Mouse (Mus musculus) midbrain, embryonic 16.5 days (tissue): Measurements from ENCODE around the gene Rtl1. TPM values are rescaled to one million over a fixed set of nuclear protein-coding genes. Genes with fewer than 3 reads are reported as not detected.
A peak's percentile ranks its signal among the peaks of the same experiment; 100 is the strongest.

Source experiments
- ATAC-seq: fragments of 200-750 bp; cut with Nextera tagmentation; 2 replicates; pipeline ENCODE4 v1.8.0; 2017; ENCODE audit warnings: moderate TSS enrichment
- H3K27ac ChIP-seq: fragments of 300-500 bp; sonication (generic); 2 replicates; pipeline ENCODE4 v1.5.1; 2014; ENCODE audit warnings: mild to moderate bottlenecking, low read length, mixed read lengths
- H3K27me3 ChIP-seq: fragments of 300-500 bp; sonication (generic); 2 replicates; pipeline ENCODE4 v1.6.1; 2014; ENCODE audit warnings: low read depth, low read length, mixed read lengths; ENCODE audit not compliant: control insufficient read depth, insufficient read depth
- H3K36me3 ChIP-seq: fragments of 300-500 bp; sonication (generic); 2 replicates; pipeline ENCODE4 v1.6.1; 2014; ENCODE audit warnings: mild to moderate bottlenecking, low read length, moderate library complexity, mixed read lengths; ENCODE audit not compliant: control insufficient read depth, insufficient read depth
- H3K4me1 ChIP-seq: fragments of 300-500 bp; sonication (generic); 2 replicates; pipeline ENCODE4 v1.6.1; 2014; ENCODE audit warnings: mild to moderate bottlenecking, low read length, mixed read lengths; ENCODE audit not compliant: control insufficient read depth, insufficient read depth
- H3K4me2 ChIP-seq: fragments of 300-500 bp; sonication (generic); 2 replicates; pipeline ENCODE4 v1.6.1; 2014; ENCODE audit warnings: mild to moderate bottlenecking, low read length, mixed read lengths
- H3K4me3 ChIP-seq: fragments of 300-500 bp; sonication (generic); 2 replicates; pipeline ENCODE4 v1.5.1; 2014; ENCODE audit warnings: low read depth, mild to moderate bottlenecking, low read length, moderate library complexity, mixed read lengths
- H3K9ac ChIP-seq: fragments of 300-500 bp; sonication (generic); 2 replicates; pipeline ENCODE4 v1.6.1; 2014; ENCODE audit warnings: low read depth, low read length, mixed read lengths
- H3K9me3 ChIP-seq: fragments of 300-500 bp; sonication (generic); replicated peaks from 2 replicates; pipeline ENCODE4 v1.6.1; 2014; ENCODE audit warnings: mild to moderate bottlenecking, low read length, mixed read lengths; ENCODE audit not compliant: control insufficient read depth, poor library complexity, severe bottlenecking
- WGBS: fragments of 180-500 bp; shearing (Covaris S2); extraction: QIAGEN DNeasy Blood & Tissue Kit; methylation state at CpG from one replicate; pipeline ENCODE4 v1.1.7; 2014; 5-methylcytosine and 5-hydroxymethylcytosine counted together
- microRNA counts: library from miRNA; unstranded; fragments of <30 nt; microRNA quantifications from one replicate; lab custom pipeline; 2016
- microRNA-seq: library from miRNA; unstranded; fragments of <30 nt; microRNA quantifications from one replicate; pipeline ENCODE4, GENCODE M21; 2017
- polyA plus RNA-seq: library from polyadenylated mRNA; unstranded; fragments of >200 nt; fragmentation: Nextera tagmentation; extraction: Ambion mirVana; gene quantifications from 2 replicates; pipeline ENCODE4 v1.2.1, GENCODE M21; 2015

Gene Rtl1
- polyA plus RNA-seq, 1 experiment from 2014 or later: 2.2 TPM

GRCm38 (mm10) chr12:109541540-109541899 is 58.6 kb downstream of the Rtl1 start:
- Histone ChIP-seq H3K36me3 (peaks cover 3% of the 10 kb centered on the region; the same call in 1 of the 2 replicates), H3K4me3 (peak overlapping the region; percentile 59), H3K27me3 (no peaks in the 10 kb centered on the region), H3K9ac (peak overlapping the region; percentile 86), H3K4me1 (peaks cover 2% of the 10 kb centered on the region; the same call in 1 of the 2 replicates), H3K9me3 (peaks cover 10% of the 10 kb centered on the region), H3K27ac (peak overlapping the region; percentile 90), H3K4me2 (peak overlapping the region; percentile 56)
- WGBS: 44% methylated on average over 16 of the region's 16 CpGs
- no peak for ATAC-seq

GRCm38 (mm10) chr12:109540739-109541539 is 59.2 kb downstream of the Rtl1 start:
- Histone ChIP-seq H3K9me3 (peaks cover 10% of the 10 kb centered on the region), H3K36me3 (no peaks in the 10 kb centered on the region), H3K27ac (peak overlapping the region; percentile 90), H3K4me1 (peaks cover 2% of the 10 kb centered on the region; the same call in 1 of the 2 replicates), H3K9ac (peak overlapping the region; percentile 86), H3K4me3 (peak overlapping the region; percentile 59), H3K27me3 (no peaks in the 10 kb centered on the region), H3K4me2 (peak overlapping the region; percentile 56)
- 0 out of 2 replicates have a peak, but pooled peaks have one; percentile 44 for ATAC-seq
- WGBS: 43% methylated on average over 30 of the region's 30 CpGs

GRCm38 (mm10) chr12:109539950-109540349 is 60.2 kb downstream of the Rtl1 start:
- H3K27me3 ChIP-seq: no peaks in the 10 kb centered on the region
- no peaks in the 10 kb centered on the region for H3K36me3 ChIP-seq
- H3K4me3 ChIP-seq: peak overlapping the region; percentile 59
- 50% methylated on average over 13 of the region's 13 CpGs for WGBS
- peaks cover 10% of the 10 kb centered on the region for H3K9me3 ChIP-seq
- H3K27ac ChIP-seq: peak overlapping the region; percentile 88
- ATAC-seq: no peak
- H3K4me2 ChIP-seq: peak overlapping the region; percentile 56
- peak overlapping the region; percentile 61 for H3K9ac ChIP-seq
- no peaks in the 10 kb centered on the region for H3K4me1 ChIP-seq

MicroRNAs within 50 kb of the gene (microRNA counts, 519-probe panel; counts per million panel counts)
- microRNA mmu-miR-1188 (lab: Ali Mortazavi, UCI) (1,684 counts per million, percentile 33 among the panel's probes with 10 or more counts), microRNA mmu-miR-127 (lab: Ali Mortazavi, UCI) (2,517 counts per million, percentile 75 among the panel's probes with 10 or more counts), microRNA mmu-miR-136 (lab: Ali Mortazavi, UCI) (3,589 counts per million, percentile 96 among the panel's probes with 10 or more counts), microRNA mmu-miR-1906 (lab: Ali Mortazavi, UCI) (2,168 counts per million, percentile 61 among the panel's probes with 10 or more counts), microRNA mmu-miR-337-3p (lab: Ali Mortazavi, UCI) (1,966 counts per million, percentile 46 among the panel's probes with 10 or more counts), microRNA mmu-miR-337-5p (lab: Ali Mortazavi, UCI) (2,095 counts per million, percentile 55 among the panel's probes with 10 or more counts), microRNA mmu-miR-341 (lab: Ali Mortazavi, UCI) (386 counts per million, percentile 18 among the panel's probes with 10 or more counts), microRNA mmu-miR-370 (lab: Ali Mortazavi, UCI) (2,413 counts per million, percentile 71 among the panel's probes with 10 or more counts), microRNA mmu-miR-431 (lab: Ali Mortazavi, UCI) (2,744 counts per million, percentile 82 among the panel's probes with 10 or more counts), microRNA mmu-miR-432 (lab: Ali Mortazavi, UCI) (992 counts per million, percentile 22 among the panel's probes with 10 or more counts), microRNA mmu-miR-433 (lab: Ali Mortazavi, UCI) (3,032 counts per million, percentile 88 among the panel's probes with 10 or more counts), microRNA mmu-miR-434-3p (lab: Ali Mortazavi, UCI) (3,308 counts per million, percentile 92 among the panel's probes with 10 or more counts), microRNA mmu-miR-434-5p (lab: Ali Mortazavi, UCI) (2,640 counts per million, percentile 79 among the panel's probes with 10 or more counts), microRNA mmu-miR-493 (lab: Ali Mortazavi, UCI) (2,291 counts per million, percentile 67 among the panel's probes with 10 or more counts), microRNA mmu-miR-540-3p (lab: Ali Mortazavi, UCI) (1,550 counts per million, percentile 29 among the panel's probes with 10 or more counts), microRNA mmu-miR-540-5p (lab: Ali Mortazavi, UCI) (386 counts per million, percentile 18 among the panel's probes with 10 or more counts), microRNA mmu-miR-665 (lab: Ali Mortazavi, UCI) (1,403 counts per million, percentile 27 among the panel's probes with 10 or more counts), microRNA mmu-miR-673-3p (lab: Ali Mortazavi, UCI) (386 counts per million, percentile 18 among the panel's probes with 10 or more counts), microRNA mmu-miR-673-5p (lab: Ali Mortazavi, UCI) (386 counts per million, percentile 18 among the panel's probes with 10 or more counts), microRNA mmu-miR-770-3p (lab: Ali Mortazavi, UCI) (2,419 counts per million, percentile 72 among the panel's probes with 10 or more counts), microRNA mmu-miR-770-5p (lab: Ali Mortazavi, UCI) (1,770 counts per million, percentile 36 among the panel's probes with 10 or more counts)

Small RNA genes lying within 50 kb of the gene (microRNA-seq; reads per million reads assigned to microRNA genes)
- gene Gm23912: not detected
- 9.0 reads per million, percentile 30 among the genes with 10 or more reads in this experiment for gene Mir1188
- gene Mir127: 10,101 reads per million, percentile 97 among the genes with 10 or more reads in this experiment
- not detected for gene Mir136
- not detected for gene Mir1906-1
- 3.8 reads per million, percentile 19 among the genes with 10 or more reads in this experiment for gene Mir3070a
- not detected for gene Mir3070b
- not detected for gene Mir3071
- gene Mir337: not detected
- 909 reads per million, percentile 78 among the genes with 10 or more reads in this experiment for gene Mir341
- not detected for gene Mir3544
- gene Mir370: 1,453 reads per million, percentile 82 among the genes with 10 or more reads in this experiment
- gene Mir431: 3,315 reads per million, percentile 87 among the genes with 10 or more reads in this experiment
- not detected for gene Mir432
- 1,794 reads per million, percentile 83 among the genes with 10 or more reads in this experiment for gene Mir433
- gene Mir434: 3,842 reads per million, percentile 88 among the genes with 10 or more reads in this experiment
- gene Mir493: 44.7 reads per million, percentile 44 among the genes with 10 or more reads in this experiment
- 536 reads per million, percentile 73 among the genes with 10 or more reads in this experiment for gene Mir540
- 374 reads per million, percentile 68 among the genes with 10 or more reads in this experiment for gene Mir665
- 110 reads per million, percentile 55 among the genes with 10 or more reads in this experiment for gene Mir673
- gene Mir770: 1,487 reads per million, percentile 82 among the genes with 10 or more reads in this experiment

Other genes with a start within 250 kb of the Rtl1 start
- 50.4 and 66.0 TPM in 2 replicates for gene Dlk1, start 147.5 kb downstream of the Rtl1 start, polyA plus RNA-seq